Mouse (Mus musculus) forebrain, embryonic 13.5 days (tissue): ENCODE measurements around the gene Foxi1. TPM values are rescaled to one million over a fixed set of nuclear protein-coding genes. Genes with fewer than 3 reads are reported as not detected.
"Not testable (repeated sequence)": the region's sequence is repeated elsewhere in the genome, so short reads cannot be mapped to it uniquely, and the experiment has no call there.

Experiments used
- ATAC-seq: fragments of 200-750 bp; cut with Nextera tagmentation; 2 replicates; pipeline ENCODE4 v1.8.0; 2017
- H3K27ac ChIP-seq: fragments of 300-500 bp; sonication (generic); 2 replicates; pipeline ENCODE4 v1.5.1; 2015; ENCODE audit warnings: inconsistent platforms, mild to moderate bottlenecking, moderate library complexity
- H3K27me3 ChIP-seq: fragments of 300-500 bp; sonication (generic); 2 replicates; pipeline ENCODE4 v1.6.1; 2015; ENCODE audit warnings: mild to moderate bottlenecking, inconsistent platforms
- H3K36me3 ChIP-seq: fragments of 300-500 bp; sonication (generic); 2 replicates; pipeline ENCODE4 v1.6.1; 2015; ENCODE audit warnings: mild to moderate bottlenecking, inconsistent platforms; ENCODE audit not compliant: poor library complexity, severe bottlenecking
- H3K4me1 ChIP-seq: fragments of 300-500 bp; sonication (generic); 2 replicates; pipeline ENCODE4 v1.6.1; 2015; ENCODE audit warnings: inconsistent platforms
- H3K4me2 ChIP-seq: fragments of 300-500 bp; sonication (generic); 2 replicates; pipeline ENCODE4 v1.6.1; 2015; ENCODE audit warnings: inconsistent platforms, mild to moderate bottlenecking, moderate library complexity
- H3K4me3 ChIP-seq: fragments of 300-500 bp; sonication (generic); 2 replicates; pipeline ENCODE4 v1.5.1; 2015; ENCODE audit warnings: mild to moderate bottlenecking, inconsistent platforms
- H3K9ac ChIP-seq: fragments of 300-500 bp; sonication (generic); 2 replicates; pipeline ENCODE4 v1.6.1; 2015; ENCODE audit warnings: mild to moderate bottlenecking, inconsistent platforms
- H3K9me3 ChIP-seq: fragments of 300-500 bp; sonication (generic); replicated peaks from 2 replicates; pipeline ENCODE4 v1.6.1; 2016; ENCODE audit warnings: inconsistent platforms
- WGBS: fragments of 180-500 bp; shearing (Covaris S2); methylation state at CpG from one replicate; pipeline ENCODE4 v1.1.7; 2015; 5-methylcytosine and 5-hydroxymethylcytosine counted together
- polyA plus RNA-seq: library from polyadenylated mRNA; unstranded; fragments of >200 nt; fragmentation: Nextera tagmentation; extraction: Ambion mirVana; gene quantifications from 2 replicates; pipeline ENCODE4 v1.2.1, GENCODE M21; 2015

Foxi1 gene
- not detected in 2 replicates for polyA plus RNA-seq

GRCm38 (mm10) chr11:34207989-34208388 lies at the start of gene Foxi1:
Gene Foxi1, minus strand, starts transcription at chr11:34208089.
- Histone ChIP-seq H3K4me2 (no peak within 1 kb of the TSS), H3K4me1 (no peaks in the 10 kb centered on the region), H3K4me3 (no peak within 1 kb of the TSS), H3K27ac (no peak within 1 kb of the TSS), H3K36me3 (no peaks in the 10 kb centered on the region), H3K27me3 (no peaks in the 10 kb centered on the region), H3K9ac (no peak within 1 kb of the TSS), H3K9me3 (no peaks in the 10 kb centered on the region)
- no peak for ATAC-seq
- 65% methylated on average over 5 of the region's 10 CpGs for WGBS

- no peaks in the 10 kb centered on the region for H3K9me3 ChIP-seq
- no peaks in the 10 kb centered on the region for H3K36me3 ChIP-seq
- WGBS, result 71% methylated on average over 6 of the region's 6 CpGs
- no peak for ATAC-seq
- H3K27ac ChIP-seq, result no peak overlapping the region
- no peak overlapping the region for H3K9ac ChIP-seq
- H3K27me3 ChIP-seq, result no peaks in the 10 kb centered on the region
- H3K4me2 ChIP-seq, result no peak overlapping the region
- no peaks in the 10 kb centered on the region for H3K4me1 ChIP-seq
- no peak overlapping the region for H3K4me3 ChIP-seq
Observed at GRCm38 (mm10) chr11:34242979-34243378, 35.1 kb upstream of the Foxi1 start.

- H3K9ac ChIP-seq, result no peak overlapping the region
- no peaks in the 10 kb centered on the region for H3K27me3 ChIP-seq
- H3K4me2 ChIP-seq, result no peak overlapping the region
- no peak overlapping the region for H3K27ac ChIP-seq
- H3K36me3 ChIP-seq, result no peaks in the 10 kb centered on the region
- no peak for ATAC-seq
- no peak overlapping the region for H3K4me3 ChIP-seq
- 100% methylated on average over 1 of the region's 1 CpGs for WGBS
- no peaks in the 10 kb centered on the region for H3K4me1 ChIP-seq
- H3K9me3 ChIP-seq, result no peaks in the 10 kb centered on the region
Observed at GRCm38 (mm10) chr11:34240252-34240651, 32.4 kb upstream of the Foxi1 start.

GRCm38 (mm10) chr11:34239691-34240090 lies 31.8 kb upstream of the Foxi1 start:
- Histone ChIP-seq H3K4me2 (no peak overlapping the region), H3K27ac (no peak overlapping the region), H3K27me3 (no peaks in the 10 kb centered on the region), H3K4me3 (no peak overlapping the region), H3K9me3 (no peaks in the 10 kb centered on the region), H3K9ac (no peak overlapping the region), H3K36me3 (no peaks in the 10 kb centered on the region), H3K4me1 (no peaks in the 10 kb centered on the region)
- 89% methylated on average over 2 of the region's 2 CpGs for whole genome bisulfite sequencing
- no peak for ATAC-seq

- no peaks in the 10 kb centered on the region for H3K36me3 ChIP-seq
- H3K4me1 ChIP-seq, result no peaks in the 10 kb centered on the region
- H3K4me3 ChIP-seq, result no peak overlapping the region
- no peaks in the 10 kb centered on the region for H3K27me3 ChIP-seq
- ATAC-seq, result no peak
- no peak overlapping the region for H3K9ac ChIP-seq
- H3K4me2 ChIP-seq, result no peak overlapping the region
- no peak overlapping the region for H3K27ac ChIP-seq
- WGBS, result 83% methylated on average over 6 of the region's 6 CpGs
- H3K9me3 ChIP-seq, result no peaks in the 10 kb centered on the region
Observed at GRCm38 (mm10) chr11:34236885-34237284, 29.0 kb upstream of the Foxi1 start.

- Histone ChIP-seq H3K27me3 (no peaks in the 10 kb centered on the region), H3K4me2 (no peak overlapping the region), H3K4me1 (no peaks in the 10 kb centered on the region), H3K9ac (no peak overlapping the region), H3K27ac (no peak overlapping the region), H3K36me3 (no peaks in the 10 kb centered on the region), H3K9me3 (no peaks in the 10 kb centered on the region), H3K4me3 (no peak overlapping the region)
- peak; percentile 41; the same call in 1 of the 2 replicates for ATAC-seq
- WGBS, result 39% methylated on average over 5 of the region's 5 CpGs
Observed at GRCm38 (mm10) chr11:34236091-34236759, 28.3 kb upstream of the Foxi1 start.

- H3K27ac ChIP-seq, result no peak overlapping the region
- peak; percentile 82 for ATAC-seq
- WGBS, result 40% methylated on average over 6 of the region's 6 CpGs
Observed at GRCm38 (mm10) chr11:34228758-34229364, 21.0 kb upstream of the Foxi1 start.

GRCm38 (mm10) chr11:34227180-34227579 lies 19.3 kb upstream of the Foxi1 start:
- H3K4me3 ChIP-seq, result no peak overlapping the region
- no peak overlapping the region for H3K4me2 ChIP-seq
- H3K27me3 ChIP-seq, result 0 out of 2 replicates have a peak, but pooled peaks cover 2% of the 10 kb centered on the region
- WGBS, result 52% methylated on average over 1 of the region's 1 CpGs
- no peaks in the 10 kb centered on the region for H3K4me1 ChIP-seq
- no peak overlapping the region for H3K9ac ChIP-seq
- no peak for ATAC-seq
- H3K36me3 ChIP-seq, result no peaks in the 10 kb centered on the region
- no peak overlapping the region for H3K27ac ChIP-seq
- no peaks in the 10 kb centered on the region for H3K9me3 ChIP-seq

More at GRCm38 (mm10) chr11:34228758-34229364, 21.0 kb upstream of the Foxi1 start:
- Histone ChIP-seq H3K4me2 (no peak overlapping the region), H3K27me3 (0 out of 2 replicates have a peak, but pooled peaks cover 2% of the 10 kb centered on the region), H3K9me3 (no peaks in the 10 kb centered on the region), H3K9ac (no peak overlapping the region), H3K4me3 (no peak overlapping the region), H3K4me1 (no peaks in the 10 kb centered on the region), H3K36me3 (no peaks in the 10 kb centered on the region)

GRCm38 (mm10) chr11:34220596-34220995 lies 12.7 kb upstream of the Foxi1 start:
- not testable (repeated sequence) for ATAC-seq, H3K27ac ChIP-seq

GRCm38 (mm10) chr11:34212853-34213252 lies 5.0 kb upstream of the Foxi1 start:
- Histone ChIP-seq H3K9ac (no peak overlapping the region), H3K4me1 (no peaks in the 10 kb centered on the region), H3K27ac (no peak overlapping the region), H3K36me3 (no peaks in the 10 kb centered on the region), H3K9me3 (no peaks in the 10 kb centered on the region), H3K4me3 (no peak overlapping the region), H3K4me2 (no peak overlapping the region), H3K27me3 (no peaks in the 10 kb centered on the region)
- peak; percentile 58; the same call in 1 of the 2 replicates for ATAC-seq
- 20% methylated on average over 5 of the region's 5 CpGs for WGBS

More at GRCm38 (mm10) chr11:34220596-34220995, 12.7 kb upstream of the Foxi1 start:
- H3K4me3 ChIP-seq, H3K4me2 ChIP-seq, H3K27me3 ChIP-seq, H3K4me1 ChIP-seq, H3K36me3 ChIP-seq, H3K9me3 ChIP-seq, H3K9ac ChIP-seq: not testable (repeated sequence)
- WGBS, result 89% methylated on average over 4 of the region's 4 CpGs

- Histone ChIP-seq H3K27ac (no peak overlapping the region), H3K4me3 (no peak overlapping the region), H3K36me3 (no peaks in the 10 kb centered on the region), H3K4me2 (no peak overlapping the region), H3K4me1 (no peaks in the 10 kb centered on the region), H3K9me3 (no peaks in the 10 kb centered on the region), H3K27me3 (no peaks in the 10 kb centered on the region), H3K9ac (no peak overlapping the region)
- ATAC-seq, result no peak
- WGBS, result 57% methylated on average over 1 of the region's 1 CpGs
Observed at GRCm38 (mm10) chr11:34202769-34203168, 5.1 kb downstream of the Foxi1 start.

GRCm38 (mm10) chr11:34195142-34195541 lies 12.7 kb downstream of the Foxi1 start:
- no peaks in the 10 kb centered on the region for H3K36me3 ChIP-seq
- no peak for ATAC-seq
- no peak overlapping the region for H3K27ac ChIP-seq
- H3K4me2 ChIP-seq, result no peak overlapping the region
- H3K4me3 ChIP-seq, result no peak overlapping the region
- H3K27me3 ChIP-seq, result no peaks in the 10 kb centered on the region
- no peak overlapping the region for H3K9ac ChIP-seq
- WGBS, result 94% methylated on average over 3 of the region's 3 CpGs
- H3K9me3 ChIP-seq, result no peaks in the 10 kb centered on the region
- H3K4me1 ChIP-seq, result no peaks in the 10 kb centered on the region
